Mouse (Mus musculus) testis, adult 2 months (tissue): ENCODE data around the gene Agfg2.

Experiments
- CTCF ChIP-seq: fragments of 200-500 bp; IDR thresholded peaks from 2 replicates; pipeline ENCODE4 v1.5.1; 2012; ENCODE audit warnings: low read depth, mild to moderate bottlenecking, inconsistent platforms, low read length, moderate library complexity; ENCODE audit not compliant: control insufficient read depth, insufficient read depth, insufficient replicate concordance
- POLR2A ChIP-seq: fragments of 200-500 bp; IDR thresholded peaks from 2 replicates; pipeline ENCODE4 v1.6.1; 2012; ENCODE audit warnings: low read depth, mild to moderate bottlenecking, inconsistent platforms, low read length, moderate library complexity; ENCODE audit not compliant: control insufficient read depth

DNA sequence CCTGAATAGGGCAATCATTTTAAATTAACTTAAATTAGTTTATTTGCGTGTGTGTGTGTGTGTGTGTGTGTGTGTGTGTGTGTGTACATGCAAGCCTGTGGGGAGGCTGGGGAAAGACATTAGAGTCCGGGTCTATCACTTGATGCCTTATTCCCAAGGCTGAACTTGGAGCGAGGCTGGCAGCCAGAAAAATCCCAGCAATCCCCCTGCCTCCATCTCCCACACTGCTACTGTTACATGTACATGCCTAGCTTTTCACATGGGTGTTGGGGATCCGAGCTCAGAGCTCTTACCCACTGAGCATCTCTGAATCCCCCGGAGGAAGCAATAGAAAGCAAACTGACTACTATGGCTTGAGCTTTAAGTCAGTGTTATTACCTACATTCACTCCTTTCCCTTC lies 12.2 kb downstream of the Agfg2 start:
- TF ChIP-seq CTCF (no peak), POLR2A (no peak)
